Mouse (Mus musculus) cortical plate, adult 2 months (tissue): ENCODE measurements around the gene Slc36a3. TPM values are rescaled to one million over a fixed set of nuclear protein-coding genes. Genes with fewer than 3 reads are reported as not detected.

Experiments
- H3K27ac ChIP-seq: fragments of 200-500 bp; 2 replicates; pipeline ENCODE4 v1.5.1; 2012; ENCODE audit warnings: low read length, control low read depth, inconsistent platforms; ENCODE audit not compliant: insufficient read depth
- H3K4me1 ChIP-seq: fragments of 200-500 bp; 2 replicates; pipeline ENCODE4 v1.6.1; 2011; ENCODE audit warnings: low read length; ENCODE audit not compliant: control insufficient read depth, insufficient read depth
- H3K4me3 ChIP-seq: fragments of 200-500 bp; 2 replicates; pipeline ENCODE4 v1.5.1; 2011; ENCODE audit warnings: mild to moderate bottlenecking, low read length, control low read depth; ENCODE audit not compliant: insufficient read depth
- CTCF ChIP-seq: fragments of 200-500 bp; IDR thresholded peaks from 2 replicates; pipeline ENCODE4 v1.5.1; 2011; ENCODE audit warnings: mild to moderate bottlenecking, control low read depth, low read length; ENCODE audit not compliant: insufficient read depth; ENCODE audit errors: extremely low read depth
- POLR2A ChIP-seq: fragments of 200-500 bp; IDR thresholded peaks from 2 replicates; pipeline ENCODE4 v1.6.1; 2011; ENCODE audit warnings: mild to moderate bottlenecking, low read length, control low read depth; ENCODE audit not compliant: insufficient read depth; ENCODE audit errors: extremely low read depth
- polyA plus RNA-seq: library from polyadenylated mRNA; depleted of rRNA; stranded (reverse); fragments of >200 nt; gene quantifications from 2 replicates; pipeline ENCODE4 v1.2.3, GENCODE M21; 2012

Gene Slc36a3
- polyA plus RNA-seq, 1 experiment = not detected

GRCm38 (mm10) chr11:55113209-55113860, 38.2 kb downstream of the Slc36a3 start:
- no peak overlapping the region for H3K4me3 ChIP-seq
- no peaks in the 10 kb centered on the region for H3K4me1 ChIP-seq
- TF ChIP-seq CTCF (no peak), POLR2A (no peak)
- no peak overlapping the region for H3K27ac ChIP-seq

- Histone ChIP-seq H3K4me3 (no peak overlapping the region), H3K27ac (no peak overlapping the region), H3K4me1 (no peaks in the 10 kb centered on the region)
- no peak for TF ChIP-seq CTCF
Observed at GRCm38 (mm10) chr11:55110566-55111169, 40.8 kb downstream of the Slc36a3 start.

DNA sequence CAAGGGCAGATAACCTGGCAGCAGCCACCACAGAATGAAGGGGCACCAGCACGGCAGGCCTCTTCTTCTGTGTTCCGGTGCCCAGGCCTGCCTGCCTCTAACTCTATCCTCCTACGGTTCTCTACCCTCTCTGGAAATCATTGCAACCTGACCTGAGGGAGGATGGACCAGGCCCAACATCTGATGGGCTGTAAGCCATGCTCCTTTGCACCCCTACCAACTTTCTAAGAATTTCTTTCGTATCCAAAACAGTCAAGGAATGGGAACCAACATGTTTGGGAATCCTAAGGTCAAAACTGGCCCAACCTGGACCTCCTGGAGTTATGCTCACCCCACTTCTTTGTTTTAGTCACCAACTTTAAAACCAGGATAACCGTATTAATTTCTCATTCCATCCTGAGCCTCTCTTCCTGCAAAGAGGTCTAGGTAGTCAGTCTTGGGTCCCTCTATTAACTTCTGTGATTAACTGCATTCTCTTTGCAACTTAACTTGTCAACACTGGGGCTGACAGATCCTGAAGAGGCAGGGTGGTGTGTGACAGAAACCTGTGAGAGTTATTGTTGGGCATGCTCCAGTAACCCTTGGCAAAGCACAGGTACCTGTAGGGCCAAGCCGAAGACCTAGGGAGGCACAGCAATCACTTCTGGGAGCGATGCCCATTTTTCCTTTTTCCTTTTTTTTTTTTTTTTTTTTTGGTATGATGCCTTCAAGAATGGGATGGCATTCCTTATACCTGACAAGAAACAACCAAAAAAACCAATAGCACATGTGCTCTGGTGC, 41.8 kb downstream of the Slc36a3 start:
- H3K27ac ChIP-seq = no peak overlapping the region
- TF ChIP-seq CTCF (no peak), POLR2A (no peak)

DNA sequence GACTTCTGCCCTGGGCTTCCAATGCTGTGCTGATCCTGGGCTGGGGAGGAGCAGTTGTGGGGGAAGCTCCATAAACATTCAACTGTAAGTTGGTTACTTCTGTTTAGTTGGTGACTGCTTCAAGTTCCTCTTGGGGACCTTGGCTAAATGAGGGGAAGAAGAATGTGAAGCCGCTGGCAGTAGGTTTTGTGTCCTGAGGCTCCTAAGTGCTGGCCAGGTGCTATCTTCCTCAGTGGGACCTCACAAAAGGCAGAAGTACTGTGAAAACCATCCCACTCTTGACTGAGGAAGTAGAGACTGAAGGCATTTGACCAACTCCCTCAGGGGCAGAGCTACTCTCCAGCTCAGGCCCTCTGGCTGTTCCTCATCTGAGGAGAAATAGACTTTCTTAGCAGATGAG, 44.9 kb downstream of the Slc36a3 start:
- Histone ChIP-seq H3K4me3 (no peak overlapping the region), H3K4me1 (0 out of 2 replicates have a peak, but pooled peaks cover 1% of the 10 kb centered on the region), H3K27ac (no peak overlapping the region)
- TF ChIP-seq CTCF (no peak), POLR2A (no peak)

More for the DNA sequence above, 41.8 kb downstream of the Slc36a3 start:
- H3K4me1 ChIP-seq = no peaks in the 10 kb centered on the region
- H3K4me3 ChIP-seq = no peak overlapping the region

DNA sequence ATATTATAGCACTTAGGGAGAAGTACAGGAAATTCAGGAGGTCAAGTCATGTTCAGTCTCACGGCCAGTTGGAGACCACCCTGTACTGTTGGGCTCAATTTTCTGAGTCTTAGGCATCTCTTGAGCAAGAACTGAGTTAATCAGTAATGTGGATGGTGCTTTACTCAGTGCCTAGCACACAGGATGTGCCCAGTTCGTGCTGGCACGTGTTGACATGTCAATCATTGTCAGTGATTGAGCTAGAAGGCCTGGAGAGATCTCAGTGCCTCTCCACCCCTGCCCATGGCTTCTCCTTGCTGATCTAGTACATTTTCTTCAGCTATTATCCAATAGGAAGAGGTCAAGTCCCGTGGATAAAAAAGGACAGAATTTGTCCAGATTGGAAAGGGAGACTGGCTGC, 46.1 kb downstream of the Slc36a3 start:
- 0 out of 2 replicates have a peak, but pooled peaks cover 1% of the 10 kb centered on the region for H3K4me1 ChIP-seq
- no peak overlapping the region for H3K4me3 ChIP-seq
- no peak overlapping the region for H3K27ac ChIP-seq
- TF ChIP-seq CTCF = no peak
- TF ChIP-seq POLR2A = no peak

- H3K4me3 ChIP-seq = no peak overlapping the region
- H3K27ac ChIP-seq = no peak overlapping the region
- TF ChIP-seq CTCF (no peak), POLR2A (no peak)
- H3K4me1 ChIP-seq = peaks cover 1% of the 10 kb centered on the region; the same call in 1 of the 2 replicates
Observed at GRCm38 (mm10) chr11:55103229-55103628, 48.3 kb downstream of the Slc36a3 start.

DNA sequence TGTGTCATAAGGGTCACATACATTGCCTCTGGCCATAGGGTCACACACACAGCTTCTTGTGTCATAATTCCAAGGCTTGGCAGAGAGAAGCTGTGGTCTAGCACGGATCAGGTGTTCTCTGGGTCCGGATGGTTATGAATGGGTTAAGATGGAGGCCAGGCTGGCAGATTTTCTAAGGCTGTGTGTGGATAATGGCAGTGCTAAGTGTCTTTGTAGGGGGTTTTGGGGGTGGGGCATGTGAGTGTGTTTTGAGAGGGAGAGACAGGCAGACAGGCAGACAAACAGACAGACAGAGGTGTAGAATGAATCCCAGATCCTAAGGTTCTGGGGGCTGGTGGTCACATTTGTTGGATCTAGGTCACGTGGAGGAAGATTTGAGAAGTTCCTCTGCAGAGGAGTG, 49.5 kb downstream of the Slc36a3 start:
- TF ChIP-seq POLR2A (no peak), CTCF (no peak)
- H3K27ac ChIP-seq = no peak overlapping the region
- peaks cover 1% of the 10 kb centered on the region; the same call in 1 of the 2 replicates for H3K4me1 ChIP-seq
- no peak overlapping the region for H3K4me3 ChIP-seq

DNA sequence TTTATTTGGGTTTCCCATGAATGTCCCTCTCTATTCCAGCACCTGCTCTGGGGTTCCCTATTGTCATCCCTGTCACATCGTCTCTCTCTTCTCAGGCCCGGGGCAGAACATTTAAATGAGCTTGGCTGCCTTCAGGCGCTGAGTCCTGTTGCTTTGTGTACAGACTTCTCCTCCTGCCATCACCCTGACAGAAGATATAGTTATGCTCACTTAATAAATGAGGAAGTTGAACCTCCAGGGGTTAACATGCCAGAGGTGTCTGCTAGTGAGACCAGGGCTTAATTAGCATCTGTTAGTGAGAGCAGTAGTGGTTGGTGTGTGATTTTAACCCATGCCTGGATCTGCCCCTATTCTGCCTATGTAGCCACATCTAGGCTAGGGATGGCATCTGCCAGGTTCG, 51.6 kb downstream of the Slc36a3 start:
- peaks cover 1% of the 10 kb centered on the region; the same call in 1 of the 2 replicates for H3K4me1 ChIP-seq
- no peak for TF ChIP-seq CTCF
- no peak overlapping the region for H3K27ac ChIP-seq
- no peak overlapping the region for H3K4me3 ChIP-seq

DNA sequence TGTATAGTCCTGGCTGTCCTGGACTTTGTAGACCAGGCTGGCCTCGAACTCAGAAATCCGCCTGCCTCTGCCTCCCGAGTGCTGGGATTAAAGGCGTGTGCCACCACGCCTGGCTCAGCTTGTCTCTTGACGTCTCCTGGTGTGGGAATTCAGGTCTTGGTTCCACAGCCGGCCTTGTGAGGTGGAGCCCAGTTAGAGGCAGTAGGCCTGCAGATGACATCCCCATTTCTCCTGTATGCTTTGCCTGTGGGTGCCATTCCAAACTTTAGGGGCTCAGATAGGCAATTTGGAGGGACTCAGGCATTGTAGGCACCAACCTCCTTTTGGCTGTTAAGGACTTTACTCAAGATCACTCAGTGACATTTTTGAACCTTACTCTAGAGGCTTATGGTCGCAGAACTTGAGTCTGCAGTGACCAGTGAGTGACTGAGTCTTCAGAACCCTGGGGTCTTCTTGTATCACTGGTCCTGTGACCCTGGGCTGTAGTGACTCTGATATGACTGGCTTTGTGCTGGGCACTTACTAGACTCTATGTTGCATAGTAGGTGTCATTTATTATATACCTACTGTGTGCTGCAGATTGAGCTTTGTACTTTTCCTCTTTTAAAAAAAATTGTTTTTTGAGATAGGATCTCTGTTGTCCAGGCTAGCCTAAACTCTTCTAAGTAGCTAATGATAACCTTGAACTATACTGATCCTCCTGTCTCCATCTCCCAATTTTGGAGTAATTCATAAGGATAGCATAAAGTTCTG, 52.3 kb downstream of the Slc36a3 start:
- Histone ChIP-seq H3K4me1 (peaks cover 1% of the 10 kb centered on the region; the same call in 1 of the 2 replicates), H3K27ac (no peak overlapping the region), H3K4me3 (peak overlapping the region; percentile 75; the same call in 1 of the 2 replicates)
- no peak for TF ChIP-seq CTCF
- TF ChIP-seq POLR2A = no peak
